Mouse (Mus musculus) hindbrain, embryonic 14.5 days (tissue): ENCODE results near the gene Cul9. TPM values are rescaled to one million over a fixed set of nuclear protein-coding genes. Genes with fewer than 3 reads are reported as not detected.
A peak's percentile ranks its signal among the peaks of the same experiment; 100 is the strongest.

Experiments used
- ATAC-seq: fragments of 200-750 bp; cut with Nextera tagmentation; 2 replicates; pipeline ENCODE4 v1.8.0; 2017; ENCODE audit warnings: moderate number of reproducible peaks, mild to moderate bottlenecking, moderate TSS enrichment, moderate library complexity; ENCODE audit not compliant: low FRiP score
- DNase-seq: peaks from one replicate; pipeline ENCODE4 v3.0.0-alpha.2; 2015; ENCODE audit warnings: low spot score
- H3K27ac ChIP-seq: fragments of 300-500 bp; sonication (generic); 2 replicates; pipeline ENCODE4 v1.5.1; 2014; ENCODE audit warnings: mild to moderate bottlenecking, moderate library complexity
- H3K27me3 ChIP-seq: fragments of 300-500 bp; sonication (generic); 2 replicates; pipeline ENCODE4 v1.6.1; 2014; ENCODE audit warnings: mild to moderate bottlenecking, low read length, mixed read lengths; ENCODE audit not compliant: control insufficient read depth, insufficient read depth
- H3K36me3 ChIP-seq: fragments of 300-500 bp; sonication (generic); replicated peaks from 2 replicates; pipeline ENCODE4 v1.6.1; 2014; ENCODE audit not compliant: control insufficient read depth, insufficient read depth
- H3K4me1 ChIP-seq: fragments of 300-500 bp; sonication (generic); replicated peaks from 2 replicates; pipeline ENCODE4 v1.6.1; 2014; ENCODE audit warnings: antibody characterized with exemption, low read length, mixed read lengths; ENCODE audit not compliant: control insufficient read depth, insufficient read depth
- H3K4me2 ChIP-seq: fragments of 300-500 bp; sonication (generic); replicated peaks from 2 replicates; pipeline ENCODE4 v1.6.1; 2014; ENCODE audit warnings: mild to moderate bottlenecking, moderate library complexity
- H3K4me3 ChIP-seq: fragments of 300-500 bp; sonication (generic); replicated peaks from 2 replicates; pipeline ENCODE4 v1.5.1; 2014; ENCODE audit warnings: mild to moderate bottlenecking, low read length
- H3K9ac ChIP-seq: fragments of 300-500 bp; sonication (generic); 2 replicates; pipeline ENCODE4 v1.6.1; 2014
- H3K9me3 ChIP-seq: fragments of 300-500 bp; sonication (generic); 2 replicates; pipeline ENCODE4 v1.6.1; 2016; ENCODE audit warnings: low read length; ENCODE audit not compliant: control insufficient read depth
- WGBS: fragments of 180-500 bp; shearing (Covaris S2); extraction: QIAGEN DNeasy Blood & Tissue Kit; methylation state at CpG from one replicate; pipeline ENCODE4 v1.1.7; 2014; 5-methylcytosine and 5-hydroxymethylcytosine counted together
- polyA plus RNA-seq: library from polyadenylated mRNA; unstranded; fragments of >200 nt; fragmentation: Nextera tagmentation; extraction: Ambion mirVana; gene quantifications from 2 replicates; pipeline ENCODE4 v1.2.1, GENCODE M21; 2014

Cul9 gene
- polyA plus RNA-seq, 1 experiment from 2014 or later: 14.7 TPM

GRCm38 (mm10) chr17:46483561-46484001 lies 62.6 kb downstream of the Cul9 start:
- ATAC-seq (peak; percentile 36; the same call in 1 of the 2 replicates), DNase-seq (peak; percentile 55)
- Histone ChIP-seq H3K27me3 (no peaks in the 10 kb centered on the region), H3K4me2 (peak overlapping the region; percentile 77), H3K9me3 (no peaks in the 10 kb centered on the region), H3K36me3 (peaks cover 36% of the 10 kb centered on the region), H3K27ac (no peak overlapping the region), H3K4me1 (peaks cover 37% of the 10 kb centered on the region), H3K4me3 (peak overlapping the region; percentile 31), H3K9ac (peak overlapping the region; percentile 60)
- WGBS: 1% methylated on average over 16 of the region's 16 CpGs

GRCm38 (mm10) chr17:46477286-46477685 lies 68.9 kb downstream of the Cul9 start:
- H3K9ac ChIP-seq: no peak overlapping the region
- no peak for DNase-seq
- no peak overlapping the region for H3K27ac ChIP-seq
- peaks cover 94% of the 10 kb centered on the region for H3K36me3 ChIP-seq
- no peaks in the 10 kb centered on the region for H3K4me1 ChIP-seq
- no peak overlapping the region for H3K4me2 ChIP-seq
- whole genome bisulfite sequencing: 78% methylated on average over 15 of the region's 15 CpGs
- H3K27me3 ChIP-seq: no peaks in the 10 kb centered on the region
- no peak overlapping the region for H3K4me3 ChIP-seq
- no peaks in the 10 kb centered on the region for H3K9me3 ChIP-seq
- ATAC-seq: no peak

- H3K4me1 ChIP-seq: no peaks in the 10 kb centered on the region
- WGBS: 88% methylated on average over 8 of the region's 8 CpGs
- H3K9ac ChIP-seq: no peak overlapping the region
- H3K36me3 ChIP-seq: peaks cover 95% of the 10 kb centered on the region
- no peak for ATAC-seq
- no peak overlapping the region for H3K27ac ChIP-seq
- DNase-seq: no peak
- H3K4me2 ChIP-seq: no peak overlapping the region
- H3K27me3 ChIP-seq: no peaks in the 10 kb centered on the region
- no peaks in the 10 kb centered on the region for H3K9me3 ChIP-seq
- H3K4me3 ChIP-seq: no peak overlapping the region
Measured at GRCm38 (mm10) chr17:46476601-46477000, 69.6 kb downstream of the Cul9 start.

GRCm38 (mm10) chr17:46467830-46468229 lies 78.4 kb downstream of the Cul9 start:
- Histone ChIP-seq H3K27ac (no peak overlapping the region), H3K9me3 (no peaks in the 10 kb centered on the region), H3K4me2 (no peak overlapping the region), H3K4me1 (no peaks in the 10 kb centered on the region), H3K9ac (no peak overlapping the region), H3K36me3 (peaks cover 85% of the 10 kb centered on the region), H3K27me3 (no peaks in the 10 kb centered on the region), H3K4me3 (no peak overlapping the region)
- 71% methylated on average over 9 of the region's 9 CpGs for WGBS
- DNase-seq (no peak), ATAC-seq (no peak)

- Histone ChIP-seq H3K9me3 (no peaks in the 10 kb centered on the region), H3K27ac (no peak overlapping the region), H3K27me3 (peaks cover 7% of the 10 kb centered on the region), H3K4me1 (no peaks in the 10 kb centered on the region), H3K9ac (no peak overlapping the region), H3K4me2 (no peak overlapping the region), H3K36me3 (peaks cover 71% of the 10 kb centered on the region), H3K4me3 (no peak overlapping the region)
- DNase-seq (no peak), ATAC-seq (no peak)
- WGBS: 83% methylated on average over 5 of the region's 5 CpGs
Measured at GRCm38 (mm10) chr17:46462226-46462625, 84.0 kb downstream of the Cul9 start.

GRCm38 (mm10) chr17:46461347-46461746 lies 84.8 kb downstream of the Cul9 start:
- peak overlapping the region; percentile 33; the same call in 1 of the 2 replicates for H3K4me2 ChIP-seq
- peaks cover 62% of the 10 kb centered on the region for H3K36me3 ChIP-seq
- ATAC-seq (no peak), DNase-seq (no peak)
- H3K9ac ChIP-seq: 0 out of 2 replicates have a peak overlapping the region, but pooled peaks have one; percentile 3
- no peak overlapping the region for H3K27ac ChIP-seq
- H3K4me1 ChIP-seq: no peaks in the 10 kb centered on the region
- 0 out of 2 replicates have a peak overlapping the region, but pooled peaks have one; percentile 8 for H3K4me3 ChIP-seq
- H3K9me3 ChIP-seq: no peaks in the 10 kb centered on the region
- WGBS: 22% methylated on average over 8 of the region's 8 CpGs
- H3K27me3 ChIP-seq: peaks cover 8% of the 10 kb centered on the region

- Histone ChIP-seq H3K36me3 (peaks cover 58% of the 10 kb centered on the region), H3K4me1 (peaks cover 3% of the 10 kb centered on the region), H3K27ac (no peak overlapping the region), H3K9ac (0 out of 2 replicates have a peak overlapping the region, but pooled peaks have one; percentile 3), H3K9me3 (no peaks in the 10 kb centered on the region), H3K4me2 (peak overlapping the region; percentile 33), H3K27me3 (peaks cover 10% of the 10 kb centered on the region), H3K4me3 (peak overlapping the region; percentile 8; the same call in 1 of the 2 replicates)
- no peak for ATAC-seq
- 5% methylated on average over 32 of the region's 32 CpGs for WGBS
- DNase-seq: no peak
Measured at GRCm38 (mm10) chr17:46460673-46461072, 85.5 kb downstream of the Cul9 start.

- Histone ChIP-seq H3K9me3 (no peaks in the 10 kb centered on the region), H3K27me3 (peaks cover 10% of the 10 kb centered on the region), H3K27ac (no peak overlapping the region), H3K4me1 (peaks cover 25% of the 10 kb centered on the region), H3K4me3 (no peak overlapping the region), H3K36me3 (peaks cover 45% of the 10 kb centered on the region), H3K9ac (no peak overlapping the region), H3K4me2 (no peak overlapping the region)
- ATAC-seq (no peak), DNase-seq (no peak)
- 34% methylated on average over 3 of the region's 3 CpGs for WGBS
Measured at GRCm38 (mm10) chr17:46458439-46458838, 87.7 kb downstream of the Cul9 start.

- Histone ChIP-seq H3K4me2 (no peak overlapping the region), H3K27ac (no peak overlapping the region), H3K4me1 (peaks cover 26% of the 10 kb centered on the region), H3K36me3 (peaks cover 38% of the 10 kb centered on the region), H3K9me3 (no peaks in the 10 kb centered on the region), H3K4me3 (no peak overlapping the region), H3K9ac (no peak overlapping the region), H3K27me3 (peaks cover 10% of the 10 kb centered on the region)
- DNase-seq (no peak), ATAC-seq (no peak)
- WGBS: 15% methylated on average over 10 of the region's 10 CpGs
Measured at GRCm38 (mm10) chr17:46457791-46458190, 88.4 kb downstream of the Cul9 start.
